Mouse (Mus musculus) lung, postnatal 4 days (tissue): ENCODE data around the gene Gm21992.

ENCODE experiments used
- DNase-seq, 2 experiments: peaks; one replicate each; pipeline ENCODE4 v3.0.0; 2021

The Gm21992 gene

GRCm38 (mm10) chr19:4747631-4748312 lies 63.6 kb downstream of the Gm21992 start:
- no peak for DNase-seq

GRCm38 (mm10) chr19:4746611-4747010 lies 64.8 kb downstream of the Gm21992 start:
- DNase-seq = peak in 1 of 2 experiments; percentile 54

GRCm38 (mm10) chr19:4745681-4746080 lies 65.7 kb downstream of the Gm21992 start:
- no peak for DNase-seq

DNA sequence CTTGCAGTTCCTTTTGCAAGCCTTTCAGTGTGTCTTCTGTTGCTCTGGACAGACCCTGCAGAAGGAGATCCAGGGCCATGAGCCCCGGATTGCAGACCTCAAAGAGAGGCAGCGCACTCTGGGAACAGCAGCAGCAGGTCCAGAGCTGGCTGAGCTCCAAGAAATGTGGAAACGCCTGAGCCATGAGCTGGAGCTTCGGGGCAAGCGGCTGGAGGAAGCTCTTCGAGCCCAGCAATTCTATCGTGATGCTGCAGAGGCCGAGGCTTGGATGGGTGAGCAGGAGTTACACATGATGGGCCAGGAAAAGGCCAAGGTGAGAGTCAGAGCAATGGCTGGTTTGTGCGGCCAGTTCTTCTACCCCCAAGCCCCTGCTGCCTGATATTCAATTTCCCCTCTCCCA lies 66.4 kb downstream of the Gm21992 start:
- peak in 1 of 2 experiments; percentile 28 for DNase-seq

- DNase-seq = no peak
Measured at GRCm38 (mm10) chr19:4744026-4744425, 67.4 kb downstream of the Gm21992 start.

- DNase-seq = peak in 1 of 2 experiments; percentile 49
Measured at GRCm38 (mm10) chr19:4743524-4743923, 67.9 kb downstream of the Gm21992 start.

DNA sequence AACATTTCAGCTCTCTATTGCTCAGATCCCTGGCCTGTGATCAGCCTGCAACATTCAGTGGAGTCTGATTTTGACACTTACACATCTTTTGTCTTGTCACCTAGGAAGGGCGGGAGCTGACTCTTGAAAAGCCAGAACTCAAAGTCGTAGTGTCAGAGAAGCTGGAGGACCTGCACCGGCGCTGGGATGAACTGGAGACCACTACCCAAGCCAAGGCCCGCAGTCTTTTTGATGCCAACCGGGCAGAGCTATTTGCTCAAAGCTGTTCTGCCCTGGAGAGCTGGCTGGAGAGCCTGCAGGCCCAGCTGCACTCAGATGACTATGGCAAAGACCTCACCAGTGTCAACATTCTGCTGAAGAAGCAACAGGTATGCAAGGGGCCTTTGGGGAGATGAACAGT lies 69.2 kb downstream of the Gm21992 start:
- DNase-seq = no peak

GRCm38 (mm10) chr19:4741482-4741881 lies 69.9 kb downstream of the Gm21992 start:
- DNase-seq = no peak

- no peak for DNase-seq
Measured at GRCm38 (mm10) chr19:4739762-4740161, 71.7 kb downstream of the Gm21992 start.

- no peak for DNase-seq
Measured at GRCm38 (mm10) chr19:4739053-4739452, 72.4 kb downstream of the Gm21992 start.

- no peak for DNase-seq
Measured at GRCm38 (mm10) chr19:4737866-4738265, 73.5 kb downstream of the Gm21992 start.

GRCm38 (mm10) chr19:4733052-4733451 lies 78.4 kb downstream of the Gm21992 start:
- no peak for DNase-seq

- no peak for DNase-seq
Measured at GRCm38 (mm10) chr19:4729186-4729585, 82.2 kb downstream of the Gm21992 start.

DNA sequence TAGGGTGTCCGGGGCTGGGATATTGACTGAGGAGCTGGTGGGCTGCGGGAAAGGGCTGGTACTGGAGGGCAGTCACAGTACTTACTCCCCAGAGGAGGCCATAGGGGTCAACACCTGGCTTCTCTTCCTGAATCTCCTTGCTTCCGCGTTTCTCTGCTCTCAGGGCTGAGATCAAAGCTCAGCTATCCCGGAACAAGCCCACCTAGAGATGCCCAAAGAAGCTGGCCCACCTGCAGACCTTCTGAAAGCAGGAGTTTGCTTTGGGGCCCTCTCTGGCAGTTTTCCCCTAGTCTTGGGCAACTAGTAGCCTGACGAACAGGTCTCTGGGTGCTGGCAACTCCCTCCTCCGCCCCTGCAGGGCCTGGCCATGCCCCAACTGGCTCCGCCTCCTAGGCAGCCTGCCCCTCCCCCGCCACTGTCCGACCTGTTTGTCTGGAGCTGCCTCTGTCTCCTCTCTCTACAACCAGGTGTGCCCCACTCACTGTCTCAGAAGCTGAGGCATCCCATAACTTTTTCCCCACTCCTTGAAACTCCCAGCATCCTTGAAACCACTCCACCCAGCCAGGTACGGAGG lies 90.7 kb downstream of the Gm21992 start:
- peak; percentile 68 to 77 for DNase-seq

DNA sequence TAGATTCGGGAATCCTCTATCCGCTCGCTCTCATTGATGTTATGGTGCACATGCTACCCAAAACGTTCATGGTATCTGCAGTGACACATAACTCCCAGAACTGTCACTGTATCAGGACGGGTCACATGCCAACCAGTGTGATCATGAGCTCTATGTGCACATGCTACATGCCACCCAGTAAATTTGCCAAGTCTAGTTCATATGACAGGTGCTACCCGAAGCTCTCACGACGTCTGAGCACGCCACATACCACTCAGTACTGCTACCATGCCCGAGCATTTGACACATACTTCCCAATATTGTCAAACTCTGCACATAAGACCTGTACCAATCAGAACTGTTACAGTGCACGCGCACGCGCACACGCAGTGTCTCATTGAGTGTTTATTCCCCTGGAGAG lies 91.3 kb downstream of the Gm21992 start:
- no peak for DNase-seq

- peak; percentile 60 to 82 for DNase-seq
Measured at GRCm38 (mm10) chr19:4719351-4719764, 92.1 kb downstream of the Gm21992 start.

GRCm38 (mm10) chr19:4718716-4719115 lies 92.7 kb downstream of the Gm21992 start:
- DNase-seq = no peak

- no peak for DNase-seq
Measured at GRCm38 (mm10) chr19:4717281-4717680, 94.1 kb downstream of the Gm21992 start.

GRCm38 (mm10) chr19:4716756-4717155 lies 94.7 kb downstream of the Gm21992 start:
- DNase-seq = no peak

- DNase-seq = no peak
Measured at GRCm38 (mm10) chr19:4713886-4714285, 97.5 kb downstream of the Gm21992 start.

- DNase-seq = no peak
Measured at GRCm38 (mm10) chr19:4712781-4713526, 98.5 kb downstream of the Gm21992 start.

- DNase-seq = no peak
Measured at GRCm38 (mm10) chr19:4712156-4712780, 99.1 kb downstream of the Gm21992 start.

DNA sequence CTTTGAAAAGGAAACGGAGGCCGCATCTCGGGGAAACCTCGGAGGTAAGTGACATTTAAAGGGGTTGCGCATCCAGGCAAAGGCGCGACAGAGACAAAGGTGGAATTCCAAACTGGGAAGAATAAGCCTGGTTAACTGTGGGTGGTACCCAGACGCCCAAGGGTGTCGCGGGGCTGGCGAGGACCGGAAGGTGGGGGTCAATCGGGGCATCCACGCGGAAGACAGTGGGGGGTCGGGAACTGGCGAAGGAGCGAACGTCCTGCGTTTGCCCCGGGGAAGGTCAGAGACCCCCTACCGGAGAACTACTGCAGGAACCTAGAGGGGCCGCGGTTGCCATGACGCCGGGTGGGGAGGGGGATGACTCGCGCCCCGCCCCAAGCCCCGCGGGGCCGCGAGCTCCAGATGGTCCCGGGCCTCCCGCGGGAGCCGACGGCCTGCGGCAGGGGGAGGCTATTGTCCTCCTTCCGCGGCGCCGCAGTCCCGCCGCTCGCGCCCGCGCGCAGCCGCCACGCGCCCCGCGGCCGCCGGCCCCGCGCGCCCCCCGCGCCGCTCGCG lies 99.7 kb downstream of the Gm21992 start:
- DNase-seq = no peak
